Mouse (Mus musculus): ENCODE measurements around the gene Gm11757.
"Not testable (repeated sequence)": the region's sequence is repeated elsewhere in the genome, so short reads cannot be mapped to it uniquely, and the experiment has no call there.

The Gm11757 gene

DNA sequence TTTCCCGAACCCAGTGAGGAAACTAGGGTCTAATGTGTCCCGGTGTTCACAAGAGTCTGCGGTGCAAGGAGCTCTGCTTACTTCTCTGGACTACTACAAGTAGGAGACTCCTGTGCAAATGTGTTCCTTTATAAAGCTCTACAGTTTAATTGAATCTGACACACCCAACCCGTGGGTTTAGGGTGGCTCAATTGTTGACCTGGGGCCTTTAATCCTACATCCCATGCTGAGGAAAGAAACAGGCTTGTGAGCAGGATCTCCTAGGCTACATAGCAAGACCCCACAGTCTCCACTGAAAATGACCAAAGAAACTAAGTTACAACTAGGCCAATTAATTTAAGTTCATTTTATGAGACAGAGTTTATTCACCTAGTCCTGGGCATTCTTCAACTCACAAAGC is at the start of gene Gm11757:
Gene Gm11757, minus strand, starts transcription at position 101 of the 400 bp plus-strand sequence.
- not testable (repeated sequence) for DNase-seq

DNA sequence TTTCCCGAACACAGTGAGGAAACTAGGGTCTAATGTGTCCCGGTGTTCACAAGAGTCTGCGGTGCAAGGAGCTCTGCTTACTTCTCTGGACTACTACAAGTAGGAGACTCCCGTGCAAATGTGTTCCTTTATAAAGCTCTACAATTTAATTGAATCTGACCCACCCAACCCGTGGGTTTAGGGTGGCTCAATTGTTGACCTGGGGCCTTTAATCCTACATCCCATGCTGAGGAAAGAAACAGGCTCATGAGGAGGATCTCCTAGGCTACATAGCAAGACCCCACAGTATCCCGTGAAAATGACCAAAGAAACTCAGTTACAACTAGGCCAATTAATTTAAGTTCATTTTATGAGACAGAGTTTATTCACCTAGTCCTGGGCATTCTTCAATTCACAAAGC is 29.7 kb upstream of the Gm11757 start, which contains the start of gene Gm11756:
Gene Gm11756, minus strand, starts transcription at position 101 of the 400 bp plus-strand sequence.
- DNase-seq = not testable (repeated sequence)

DNA sequence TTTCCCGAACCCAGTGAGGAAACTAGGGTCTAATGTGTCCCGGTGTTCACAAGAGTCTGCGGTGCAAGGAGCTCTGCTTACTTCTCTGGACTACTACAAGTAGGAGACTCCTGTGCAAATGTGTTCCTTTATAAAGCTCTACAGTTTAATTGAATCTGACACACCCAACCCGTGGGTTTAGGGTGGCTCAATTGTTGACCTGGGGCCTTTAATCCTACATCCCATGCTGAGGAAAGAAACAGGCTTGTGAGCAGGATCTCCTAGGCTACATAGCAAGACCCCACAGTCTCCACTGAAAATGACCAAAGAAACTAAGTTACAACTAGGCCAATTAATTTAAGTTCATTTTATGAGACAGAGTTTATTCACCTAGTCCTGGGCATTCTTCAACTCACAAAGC is 14.9 kb upstream of the Gm11757 start, which contains the start of gene Gm13871:
Gene Gm13871, minus strand, starts transcription at position 101 of the 400 bp plus-strand sequence.
- not testable (repeated sequence) for DNase-seq

DNA sequence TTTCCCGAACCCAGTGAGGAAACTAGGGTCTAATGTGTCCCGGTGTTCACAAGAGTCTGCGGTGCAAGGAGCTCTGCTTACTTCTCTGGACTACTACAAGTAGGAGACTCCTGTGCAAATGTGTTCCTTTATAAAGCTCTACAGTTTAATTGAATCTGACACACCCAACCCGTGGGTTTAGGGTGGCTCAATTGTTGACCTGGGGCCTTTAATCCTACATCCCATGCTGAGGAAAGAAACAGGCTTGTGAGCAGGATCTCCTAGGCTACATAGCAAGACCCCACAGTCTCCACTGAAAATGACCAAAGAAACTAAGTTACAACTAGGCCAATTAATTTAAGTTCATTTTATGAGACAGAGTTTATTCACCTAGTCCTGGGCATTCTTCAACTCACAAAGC is 14.7 kb downstream of the Gm11757 start, which contains the start of gene Gm11758:
Gene Gm11758, minus strand, starts transcription at position 101 of the 400 bp plus-strand sequence.
- DNase-seq = not testable (repeated sequence)

Measured in cerebellum, adult 11-12 months (tissue).